Mouse (Mus musculus) MEL (cell line): Measurements from ENCODE around the gene Olfr787. TPM values are rescaled to one million over a fixed set of nuclear protein-coding genes. Genes with fewer than 3 reads are reported as not detected.

Experiments
- polyA plus RNA-seq, 2 experiments: library from polyadenylated mRNA; stranded (reverse) in 1 of 2; unstranded in 1 of 2; fragments of >175 nt in 1 of 2; fragments of >200 nt in 1 of 2; gene quantifications; 2 replicates each; pipeline versions ENCODE4 v1.2.1 to v1.2.4; 2012; ENCODE audit warnings: low replicate concordance in 2 of 2, low read depth in 1 of 2; ENCODE audit not compliant: insufficient read length in 2 of 2, insufficient read depth in 1 of 2, missing spikeins in 1 of 2
- total RNA-seq: library from RNA; depleted of rRNA; stranded (reverse); fragments of 300-350 nt; gene quantifications from 2 replicates; pipeline ENCODE4 v1.2.3, GENCODE M21; 2012; rRNA removed

The Olfr787 gene
- total and polyA plus RNA-seq, 3 experiments: not detected

Other genes starting within 250 kb of the Olfr787 start
- gene Olfr774, start 225.7 kb upstream of the Olfr787 start, total RNA-seq: not detected in 2 replicates
- gene Olfr774, start 225.7 kb upstream of the Olfr787 start, polyA plus RNA-seq: not detected
- not detected in 2 replicates for gene Olfr775, start 213.4 kb upstream of the Olfr787 start, total RNA-seq
- not detected for gene Olfr775, start 213.4 kb upstream of the Olfr787 start, polyA plus RNA-seq
- gene Olfr776, start 202.7 kb upstream of the Olfr787 start, total RNA-seq: not detected in 2 replicates
- not detected for gene Olfr776, start 202.7 kb upstream of the Olfr787 start, polyA plus RNA-seq
- gene Olfr777, start 190.4 kb upstream of the Olfr787 start, total RNA-seq: not detected in 2 replicates
- gene Olfr777, start 190.4 kb upstream of the Olfr787 start, polyA plus RNA-seq: not detected
- not detected in 2 replicates for gene Olfr780, start 143.7 kb upstream of the Olfr787 start, total RNA-seq
- not detected for gene Olfr780, start 143.7 kb upstream of the Olfr787 start, polyA plus RNA-seq
- gene Olfr781, start 133.0 kb upstream of the Olfr787 start, total RNA-seq: not detected in 2 replicates
- gene Olfr781, start 133.0 kb upstream of the Olfr787 start, polyA plus RNA-seq: not detected
- not detected in 2 replicates for gene Olfr782, start 113.0 kb upstream of the Olfr787 start, total RNA-seq
- not detected for gene Olfr782, start 113.0 kb upstream of the Olfr787 start, polyA plus RNA-seq
- gene Olfr784, start 77.8 kb upstream of the Olfr787 start, total RNA-seq: 0.13 and 0.15 TPM in 2 replicates
- gene Olfr784, start 77.8 kb upstream of the Olfr787 start, polyA plus RNA-seq: under 1 TPM in 1 of 2 experiments, not detected in 1; 0.36 TPM
- gene Olfr785, start 56.4 kb upstream of the Olfr787 start, total RNA-seq: not detected in 2 replicates
- gene Olfr785, start 56.4 kb upstream of the Olfr787 start, polyA plus RNA-seq: not detected
- gene Olfr786, start 34.6 kb upstream of the Olfr787 start, total RNA-seq: not detected in 2 replicates
- not detected for gene Olfr786, start 34.6 kb upstream of the Olfr787 start, polyA plus RNA-seq
- not detected in 2 replicates for gene Olfr788, start 9.1 kb downstream of the Olfr787 start, total RNA-seq
- not detected for gene Olfr788, start 9.1 kb downstream of the Olfr787 start, polyA plus RNA-seq
- gene Olfr789, start 22.9 kb downstream of the Olfr787 start, total RNA-seq: not detected in 2 replicates
- gene Olfr789, start 22.9 kb downstream of the Olfr787 start, polyA plus RNA-seq: not detected
- gene Olfr790, start 36.6 kb downstream of the Olfr787 start, total RNA-seq: not detected in 2 replicates
- gene Olfr790, start 36.6 kb downstream of the Olfr787 start, polyA plus RNA-seq: not detected
- gene Olfr791, start 59.9 kb downstream of the Olfr787 start, total RNA-seq: not detected in 2 replicates
- not detected for gene Olfr791, start 59.9 kb downstream of the Olfr787 start, polyA plus RNA-seq
- gene Olfr792, start 77.3 kb downstream of the Olfr787 start, total RNA-seq: not detected in 2 replicates
- not detected for gene Olfr792, start 77.3 kb downstream of the Olfr787 start, polyA plus RNA-seq
- gene Olfr794, start 105.8 kb downstream of the Olfr787 start, total RNA-seq: not detected in 2 replicates
- gene Olfr794, start 105.8 kb downstream of the Olfr787 start, polyA plus RNA-seq: not detected
- gene Olfr796, start 150.7 kb downstream of the Olfr787 start, total RNA-seq: not detected in 2 replicates
- gene Olfr796, start 150.7 kb downstream of the Olfr787 start, polyA plus RNA-seq: not detected
- gene Olfr798, start 166.1 kb downstream of the Olfr787 start, total RNA-seq: not detected in 2 replicates
- gene Olfr798, start 166.1 kb downstream of the Olfr787 start, polyA plus RNA-seq: not detected
- gene Olfr799, start 175.6 kb downstream of the Olfr787 start, total RNA-seq: not detected in 2 replicates
- gene Olfr799, start 175.6 kb downstream of the Olfr787 start, polyA plus RNA-seq: not detected
- not detected in 2 replicates for gene Olfr800, start 195.8 kb downstream of the Olfr787 start, total RNA-seq
- gene Olfr800, start 195.8 kb downstream of the Olfr787 start, polyA plus RNA-seq: not detected
- gene Olfr801, start 212.0 kb downstream of the Olfr787 start, total RNA-seq: not detected in 2 replicates
- not detected for gene Olfr801, start 212.0 kb downstream of the Olfr787 start, polyA plus RNA-seq
- not detected in 2 replicates for gene Olfr802, start 226.3 kb downstream of the Olfr787 start, total RNA-seq
- gene Olfr802, start 226.3 kb downstream of the Olfr787 start, polyA plus RNA-seq: not detected
- gene Olfr803, start 232.4 kb downstream of the Olfr787 start, total RNA-seq: not detected in 2 replicates
- under 1 TPM in 1 of 2 experiments, not detected in 1; 0.03 TPM for gene Olfr803, start 232.4 kb downstream of the Olfr787 start, polyA plus RNA-seq
- not detected in 2 replicates for gene Olfr804, start 241.3 kb downstream of the Olfr787 start, total RNA-seq
- gene Olfr804, start 241.3 kb downstream of the Olfr787 start, polyA plus RNA-seq: not detected